Mouse (Mus musculus) spleen, postnatal 36 days (tissue): ENCODE data around the gene Nat10.
A peak's percentile ranks its signal among the peaks of the same experiment; 100 is the strongest.

Source experiments
- DNase-seq, 2 experiments: peaks; one replicate each; pipeline ENCODE4 v3.0.0; 2022; ENCODE audit warnings: low spot score in 2 of 2, mixed read lengths in 1 of 2

The Nat10 gene

DNA sequence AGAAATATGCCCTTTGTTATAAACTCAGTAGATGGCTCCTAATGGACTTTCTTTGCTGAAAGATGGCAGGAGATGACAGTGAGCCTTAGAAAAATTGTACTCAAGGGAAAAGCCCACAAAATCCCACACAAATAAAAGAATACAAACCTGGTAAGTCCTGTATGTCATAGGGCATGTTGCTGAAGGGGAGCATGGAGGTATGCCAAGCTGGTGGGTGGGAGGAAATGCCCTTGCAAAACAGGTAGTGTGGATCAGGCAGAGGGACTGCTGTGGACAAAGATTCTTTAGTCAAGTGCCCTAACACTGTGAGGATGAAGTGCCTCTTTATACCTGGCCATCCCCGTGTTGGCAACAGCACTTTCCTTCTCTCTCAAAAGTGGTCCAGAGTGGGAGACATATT is 68.3 kb downstream of the Nat10 start:
- no peak for DNase-seq

DNA sequence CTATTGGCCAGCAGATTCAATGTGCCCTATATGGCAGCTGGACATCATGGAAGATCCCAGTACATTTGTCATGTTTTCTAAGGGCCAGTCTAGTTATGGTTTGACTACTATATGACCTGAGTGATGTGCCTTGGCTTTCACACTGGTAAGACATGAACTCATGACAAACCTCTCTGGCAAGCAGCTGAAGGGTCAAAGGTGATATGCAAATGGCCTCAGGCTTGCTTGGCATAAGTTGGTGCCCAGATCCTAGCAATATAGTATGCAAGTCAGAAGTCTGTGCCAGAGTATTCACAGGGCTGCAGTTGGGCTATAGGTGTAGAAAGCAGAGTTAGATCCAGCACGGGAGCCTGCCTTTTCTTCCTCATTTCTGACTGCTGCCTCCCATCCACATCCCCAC is 69.8 kb downstream of the Nat10 start:
- no peak for DNase-seq

- no peak for DNase-seq
Observed at GRCm38 (mm10) chr2:103690828-103691227, 70.2 kb downstream of the Nat10 start.

- DNase-seq: no peak
Observed at GRCm38 (mm10) chr2:103690425-103690824, 70.6 kb downstream of the Nat10 start.

DNA sequence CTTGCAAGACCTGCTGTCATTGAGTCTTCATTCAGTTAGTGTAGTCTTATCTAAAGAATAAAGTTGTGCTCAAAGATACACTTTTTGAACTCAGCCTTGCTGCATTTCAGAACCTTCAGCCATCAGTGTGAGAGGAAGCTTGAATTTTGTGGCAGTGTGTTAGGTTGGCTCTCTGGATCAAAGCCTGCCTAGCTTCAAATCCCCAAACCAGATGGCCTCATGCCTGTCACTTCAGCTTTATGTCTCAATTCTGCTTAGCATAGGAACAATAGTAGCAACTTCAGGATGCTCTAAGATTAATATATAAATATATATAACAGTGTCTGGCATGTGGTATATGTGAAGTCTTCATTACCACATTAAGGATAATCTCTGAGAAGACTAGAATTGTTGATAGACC is 73.2 kb downstream of the Nat10 start:
- no peak for DNase-seq

- DNase-seq: no peak
Observed at GRCm38 (mm10) chr2:103687143-103687542, 73.9 kb downstream of the Nat10 start.

DNA sequence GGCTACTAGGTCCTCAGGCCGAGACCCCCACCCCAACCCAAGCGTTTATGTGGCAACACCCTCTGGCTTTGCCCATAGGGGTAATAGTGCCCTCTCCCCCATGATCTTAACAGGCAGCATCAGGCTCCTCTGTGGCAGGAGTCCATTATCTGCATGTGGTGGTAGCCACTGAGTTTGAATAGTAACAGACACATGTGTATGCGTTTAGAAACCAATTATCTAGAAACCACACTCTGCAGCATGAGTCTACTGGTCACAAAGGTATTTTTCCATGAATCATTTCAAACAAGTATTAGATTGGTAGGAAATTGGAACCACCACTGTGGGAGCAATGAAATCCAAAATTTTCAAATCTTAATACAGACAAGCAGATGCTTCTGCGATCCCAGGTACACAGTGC is 75.5 kb downstream of the Nat10 start:
- no peak for DNase-seq

GRCm38 (mm10) chr2:103684926-103685577 is 76.0 kb downstream of the Nat10 start:
- no peak for DNase-seq

DNA sequence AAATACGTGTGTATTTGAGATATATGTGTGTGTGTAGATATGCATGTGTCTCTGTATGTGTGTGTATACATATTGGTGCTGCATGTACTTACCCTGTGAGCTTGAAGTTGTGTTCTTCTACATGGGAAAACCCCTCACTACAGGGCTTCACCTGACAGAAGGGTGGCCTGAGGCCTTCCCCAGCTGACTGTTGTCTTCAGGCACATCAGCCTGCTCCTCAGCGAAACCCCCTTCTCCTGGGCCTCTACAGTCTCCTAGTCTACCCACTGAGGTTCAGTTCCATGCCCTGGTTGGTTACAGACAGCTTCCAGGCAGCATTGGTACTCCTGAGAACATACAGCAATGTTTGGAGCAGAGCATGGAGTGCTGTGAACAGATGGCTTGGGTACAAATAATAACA is 76.6 kb downstream of the Nat10 start:
- DNase-seq: no peak

GRCm38 (mm10) chr2:103682927-103683442 is 78.1 kb downstream of the Nat10 start:
- DNase-seq: peak; percentile 30 to 53

GRCm38 (mm10) chr2:103682261-103682722 is 78.8 kb downstream of the Nat10 start:
- DNase-seq: peak; percentile 71 to 78

DNA sequence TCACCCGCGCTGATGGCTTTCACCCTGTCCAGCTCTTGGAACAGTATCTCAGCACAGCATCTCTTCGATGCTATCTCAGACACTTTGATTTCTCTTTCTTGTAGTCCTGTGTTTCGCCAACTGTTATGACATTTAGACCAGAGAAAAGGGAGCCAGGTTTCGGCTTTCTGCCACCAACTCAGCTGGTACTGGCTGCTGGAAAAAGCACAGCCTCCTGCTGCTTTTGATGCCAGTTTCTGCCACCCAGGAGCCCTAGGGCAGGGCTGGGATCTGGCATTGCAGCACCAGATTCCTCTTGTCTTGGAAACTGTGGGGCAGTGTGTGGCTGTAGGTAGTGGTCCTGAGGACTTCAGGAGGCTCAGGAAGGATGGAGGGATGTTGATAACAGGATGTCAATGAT is 79.9 kb downstream of the Nat10 start:
- DNase-seq: no peak

DNA sequence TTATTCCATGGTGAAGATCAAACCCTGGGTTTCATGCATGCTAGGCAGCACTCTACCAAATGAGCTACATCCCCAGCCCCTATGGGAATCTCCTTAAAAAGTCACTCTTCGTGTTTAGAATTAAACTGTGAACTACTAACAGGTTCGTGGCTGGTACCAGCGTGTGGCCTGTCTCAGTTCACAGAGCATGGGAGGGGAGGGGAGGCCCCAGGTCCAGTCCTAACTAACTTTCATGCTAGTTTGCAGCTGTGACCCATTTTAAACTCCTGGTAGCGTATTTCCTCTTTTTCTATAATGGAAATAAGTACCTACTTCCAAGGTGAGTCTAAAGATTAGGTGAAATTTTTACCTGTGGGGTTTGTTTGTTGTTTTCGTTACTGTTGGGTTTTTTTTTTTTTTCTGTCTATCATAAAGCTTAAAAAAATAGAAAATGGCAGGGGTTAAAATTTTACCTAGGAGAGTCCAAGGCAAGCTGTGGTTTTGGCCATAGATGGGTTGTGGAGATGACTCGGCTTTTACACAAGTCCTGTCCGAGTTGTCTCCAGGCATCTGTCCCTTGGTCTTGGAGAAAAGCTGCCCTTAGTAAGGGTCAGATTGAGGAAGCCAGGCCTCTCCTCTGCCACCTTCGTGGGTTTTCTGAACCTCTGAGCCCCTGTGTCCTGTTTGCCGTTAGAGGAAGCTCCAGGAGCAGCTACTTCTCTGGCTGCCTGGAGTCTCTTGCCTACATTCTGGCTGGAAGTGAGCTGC is 80.5 kb downstream of the Nat10 start:
- DNase-seq: peak; percentile 59 to 68

DNA sequence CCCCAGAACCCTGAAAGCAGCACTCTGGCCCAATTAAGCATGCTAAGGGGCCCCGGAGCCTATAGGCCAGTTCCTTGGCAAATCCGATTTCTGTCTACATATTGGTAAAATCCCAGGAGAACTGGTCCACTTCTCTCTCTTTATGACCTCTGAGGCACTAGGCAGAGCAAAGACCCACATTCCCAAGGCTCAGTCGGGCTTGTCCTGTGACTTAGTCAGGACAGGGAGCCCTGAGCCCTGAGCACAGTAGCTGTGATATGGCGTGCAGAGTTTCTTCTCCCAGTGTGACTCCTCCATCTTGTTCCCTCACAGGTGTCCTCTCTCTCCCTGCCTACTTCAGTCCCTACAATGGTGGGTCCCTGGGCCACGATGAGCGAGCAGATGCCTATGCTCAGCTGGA is 82.6 kb downstream of the Nat10 start:
- DNase-seq: no peak

- no peak for DNase-seq
Observed at GRCm38 (mm10) chr2:103677614-103678369, 83.3 kb downstream of the Nat10 start.

DNA sequence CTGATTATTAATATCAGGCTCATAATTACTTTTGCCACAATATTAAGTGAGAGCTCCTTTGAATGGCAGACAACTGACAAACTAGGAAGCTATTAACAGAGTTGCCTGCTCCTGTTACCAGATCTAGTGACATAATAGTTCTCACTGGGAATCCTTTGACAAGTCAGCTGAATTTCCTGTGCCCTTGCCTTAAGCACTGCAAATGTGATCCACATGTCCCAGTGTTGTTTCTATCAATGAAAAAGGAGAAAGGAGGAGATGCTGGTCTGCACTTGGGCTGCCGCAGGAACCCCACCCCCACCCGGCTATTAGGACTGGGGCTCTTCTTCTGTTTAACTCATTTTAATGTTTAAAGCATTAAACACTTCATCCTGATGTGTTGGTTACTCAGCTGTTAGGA is 84.3 kb downstream of the Nat10 start:
- DNase-seq: no peak

DNA sequence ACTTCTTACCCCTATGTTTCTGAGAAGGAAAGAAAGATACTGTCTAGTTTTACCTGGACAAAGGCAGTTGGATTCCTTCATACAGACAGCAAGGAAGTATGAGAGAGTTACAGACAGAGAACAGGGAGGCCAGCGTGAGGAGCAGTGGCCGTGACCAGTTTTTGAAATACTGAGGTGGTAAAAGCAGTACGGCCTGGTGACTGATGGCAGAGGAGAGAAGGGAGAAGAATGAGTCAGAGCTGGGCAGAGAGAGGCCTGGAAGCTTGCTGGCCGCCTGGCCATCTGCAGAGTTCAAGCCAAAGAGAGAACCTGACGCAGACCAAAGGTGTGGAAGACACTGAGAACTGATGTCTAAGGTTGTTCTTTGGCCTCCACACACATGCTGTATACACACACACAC is 85.7 kb downstream of the Nat10 start:
- DNase-seq: no peak

GRCm38 (mm10) chr2:103673609-103674008 is 87.5 kb downstream of the Nat10 start:
- no peak for DNase-seq

- no peak for DNase-seq
Observed at GRCm38 (mm10) chr2:103672573-103673119, 88.4 kb downstream of the Nat10 start.
